Comparison of ENCODE assay signal across 30 mouse cellular contexts in genomic region chr7:51619977-51620376, GRCm38 (mm10). TPM values are rescaled to one million over a fixed set of nuclear protein-coding genes. Genes with fewer than 3 reads are reported as not detected.
DNase-seq lines count a peak whose midpoint lies in the region; ATAC-seq lines count a peak whose summit lies in the region.
"Had no signal": no experiment of that assay in that cellular context is flagged by ENCODE, and none has a peak within 500 bp of the region (broad histone marks: within the 10 kb centered on the region; RNA-seq: fewer than 3 reads in every experiment).

No protein-coding gene starts in this region.

- H3K4me1 ChIP-seq in hindbrain, embryonic 13.5 days (replicated peaks): 0 out of 2 replicates have a peak, but pooled peaks cover 7% of the 10 kb centered on the region
- 0 out of 2 replicates have a peak, but pooled peaks cover under 1% of the 10 kb centered on the region for H3K4me1 ChIP-seq in hindbrain, embryonic 10.5 days (replicated peaks)
- H3K4me1 ChIP-seq in hindbrain, embryonic 16.5 days (ENCODE audit: control insufficient read depth, insufficient read depth, low read depth, low read length): no peaks in the 10 kb centered on the region
- peaks cover 5% of the 10 kb centered on the region; the same call in 1 of the 2 replicates for H3K4me1 ChIP-seq in midbrain, embryonic 14.5 days (ENCODE audit: control insufficient read depth, insufficient read depth, low read length)
- H3K4me1 ChIP-seq in neural tube, embryonic 14.5 days (ENCODE audit: control insufficient read depth, insufficient read depth, low read length): no peaks in the 10 kb centered on the region
- H3K4me1 ChIP-seq: embryonic facial prominence, embryonic 12.5 days; heart, embryonic 13.5 days; liver, embryonic 15.5 days; stomach, embryonic 15.5 days had no signal

- H3K36me3 ChIP-seq in hindbrain, embryonic 13.5 days: no peaks in the 10 kb centered on the region
- H3K36me3 ChIP-seq in hindbrain, embryonic 10.5 days: no peaks in the 10 kb centered on the region
- H3K36me3 ChIP-seq in hindbrain, embryonic 16.5 days (ENCODE audit: control insufficient read depth, insufficient read depth, low read length): no peaks in the 10 kb centered on the region
- no peaks in the 10 kb centered on the region for H3K36me3 ChIP-seq in midbrain, embryonic 14.5 days (ENCODE audit: control insufficient read depth, insufficient read depth, low read length)
- H3K36me3 ChIP-seq in neural tube, embryonic 14.5 days (ENCODE audit: control insufficient read depth, insufficient read depth, low read length): no peaks in the 10 kb centered on the region
- H3K36me3 ChIP-seq: embryonic facial prominence, embryonic 12.5 days; heart, embryonic 13.5 days; liver, embryonic 15.5 days; stomach, embryonic 15.5 days had no signal

- H3K9ac ChIP-seq in hindbrain, embryonic 13.5 days: no peak overlapping the region
- no peak overlapping the region for H3K9ac ChIP-seq in hindbrain, embryonic 16.5 days (ENCODE audit: low read depth, low read length)
- peak overlapping the region; percentile 36; the same call in 1 of the 2 replicates for H3K9ac ChIP-seq in midbrain, embryonic 14.5 days (replicated peaks; ENCODE audit: low read length)
- H3K9ac ChIP-seq in neural tube, embryonic 14.5 days (replicated peaks; ENCODE audit: low read depth, low read length): no peak overlapping the region
- H3K9ac ChIP-seq: embryonic facial prominence, embryonic 12.5 days; forebrain, postnatal 0 days; heart, embryonic 13.5 days; liver, embryonic 15.5 days; lung, embryonic 14.5 days; stomach, embryonic 15.5 days had no signal

- DNase-seq in hindbrain, embryonic 10.5 days (ENCODE audit: low spot score): no peak
- peak; percentile 30 for DNase-seq in midbrain, embryonic 14.5 days
- DNase-seq in right cerebral cortex, adult 2 months (ENCODE audit: low spot score in 2 of 2): no peak
- no peak for DNase-seq in right cerebral cortex, postnatal 4 days
- DNase-seq: adrenal gland, postnatal 14 days; cerebellum, adult 11 months; cerebellum, adult 9-10 months; embryo, embryonic 11 days; forebrain, postnatal 0 days; heart, postnatal 10 days; kidney, adult 8-10 months; kidney, postnatal 10 days; liver; lung, embryonic 14.5 days; lung, postnatal 14 days; right cerebral cortex, adult 18-20 months; thymus, postnatal 14 days had no signal

- peaks cover 48% of the 10 kb centered on the region for H3K27me3 ChIP-seq in hindbrain, embryonic 13.5 days
- H3K27me3 ChIP-seq in hindbrain, embryonic 10.5 days (ENCODE audit: insufficient read depth, poor library complexity, severe bottlenecking): peaks cover 56% of the 10 kb centered on the region
- no peaks in the 10 kb centered on the region; the same call in 1 of the 2 replicates for H3K27me3 ChIP-seq in hindbrain, embryonic 16.5 days (replicated peaks; ENCODE audit: control insufficient read depth, insufficient read depth, low read length)
- peaks cover 11% of the 10 kb centered on the region; the same call in 1 of the 2 replicates for H3K27me3 ChIP-seq in midbrain, embryonic 14.5 days (ENCODE audit: control insufficient read depth, insufficient read depth, low read length)
- H3K27me3 ChIP-seq in neural tube, embryonic 14.5 days (ENCODE audit: control insufficient read depth, insufficient read depth, low read length): peaks cover 6% of the 10 kb centered on the region; the same call in 1 of the 2 replicates

- 38% methylated on average over 1 of the region's 1 CpGs for WGBS in hindbrain, embryonic 13.5 days
- 54% methylated on average over 1 of the region's 1 CpGs for WGBS in hindbrain, embryonic 10.5 days
- 58% methylated on average over 1 of the region's 1 CpGs for WGBS in hindbrain, embryonic 16.5 days
- WGBS in midbrain, embryonic 14.5 days: 36% methylated on average over 1 of the region's 1 CpGs
- WGBS in neural tube, embryonic 14.5 days: 44% methylated on average over 1 of the region's 1 CpGs

- no peak overlapping the region for H3K4me3 ChIP-seq in hindbrain, embryonic 13.5 days
- H3K4me3 ChIP-seq in hindbrain, embryonic 10.5 days: no peak overlapping the region
- H3K4me3 ChIP-seq in hindbrain, embryonic 16.5 days (ENCODE audit: low read length): no peak overlapping the region
- H3K4me3 ChIP-seq in midbrain, embryonic 14.5 days (replicated peaks; ENCODE audit: low read depth, low read length): peak overlapping the region; percentile 18
- H3K4me3 ChIP-seq in neural tube, embryonic 14.5 days (ENCODE audit: low read depth, low read length): no peak overlapping the region
- H3K4me3 ChIP-seq: embryonic facial prominence, embryonic 12.5 days; heart, embryonic 13.5 days; liver, embryonic 15.5 days; myocyte; stomach, embryonic 15.5 days had no signal

- no peaks in the 10 kb centered on the region for H3K9me3 ChIP-seq in hindbrain, embryonic 13.5 days
- no peaks in the 10 kb centered on the region for H3K9me3 ChIP-seq in hindbrain, embryonic 10.5 days
- H3K9me3 ChIP-seq in hindbrain, embryonic 16.5 days (ENCODE audit: control insufficient read depth, low read length): no peaks in the 10 kb centered on the region
- no peaks in the 10 kb centered on the region for H3K9me3 ChIP-seq in midbrain, embryonic 14.5 days (ENCODE audit: control insufficient read depth, low read length)
- no peaks in the 10 kb centered on the region for H3K9me3 ChIP-seq in neural tube, embryonic 14.5 days (ENCODE audit: control insufficient read depth, low read length)
- H3K9me3 ChIP-seq: embryonic facial prominence, embryonic 12.5 days; heart, embryonic 13.5 days; liver, embryonic 15.5 days; stomach, embryonic 15.5 days had no signal

- no peak for ATAC-seq in hindbrain, embryonic 13.5 days (ENCODE audit: low FRiP score)
- ATAC-seq in hindbrain, embryonic 16.5 days: no peak
- ATAC-seq in midbrain, embryonic 14.5 days (ENCODE audit: low FRiP score, low TSS enrichment): no peak
- ATAC-seq in neural tube, embryonic 14.5 days (ENCODE audit: low read depth): no peak
- ATAC-seq: CD4-positive, CD25-positive, alpha-beta regulatory T cell, adult 4 months; forebrain, postnatal 0 days; intestine, embryonic 16.5 days had no signal

- H3K4me2 ChIP-seq in hindbrain, embryonic 13.5 days: peak overlapping the region; percentile 34
- H3K4me2 ChIP-seq in hindbrain, embryonic 16.5 days (ENCODE audit: low read length): peak overlapping the region; percentile 21; the same call in 1 of the 2 replicates
- peak overlapping the region; percentile 51 for H3K4me2 ChIP-seq in midbrain, embryonic 14.5 days (ENCODE audit: low read length)
- peak overlapping the region; percentile 32 for H3K4me2 ChIP-seq in neural tube, embryonic 14.5 days (ENCODE audit: low read depth, low read length)
- H3K4me2 ChIP-seq: embryonic facial prominence, embryonic 12.5 days; heart, embryonic 13.5 days; liver, embryonic 15.5 days; lung, embryonic 14.5 days; stomach, embryonic 15.5 days had no signal

- peak overlapping the region; percentile 52; the same call in 1 of the 2 replicates for H3K27ac ChIP-seq in hindbrain, embryonic 13.5 days
- no peak overlapping the region for H3K27ac ChIP-seq in hindbrain, embryonic 10.5 days
- H3K27ac ChIP-seq in hindbrain, embryonic 16.5 days (ENCODE audit: low read depth, low read length): no peak overlapping the region; the same call in 1 of the 2 replicates
- peak overlapping the region; percentile 64; the same call in 1 of the 2 replicates for H3K27ac ChIP-seq in midbrain, embryonic 14.5 days (replicated peaks; ENCODE audit: low read depth, low read length)
- 0 out of 2 replicates have a peak overlapping the region, but pooled peaks have one; percentile 29 for H3K27ac ChIP-seq in neural tube, embryonic 14.5 days (ENCODE audit: low read depth, low read length)
- H3K27ac ChIP-seq: embryonic facial prominence, embryonic 12.5 days; heart, embryonic 13.5 days; liver, embryonic 15.5 days; stomach, embryonic 15.5 days had no signal

RNA-seq across cellular contexts. Expression of gene Slc17a6, which starts 1.8 kb away (rescaled TPM):
- 78.6 and 80.9 TPM in 2 replicates for polyA plus RNA-seq in hindbrain, embryonic 13.5 days (2015; fragmentation: Nextera tagmentation; extraction: Ambion mirVana)
- 6.4 and 16.1 TPM in 2 replicates for polyA plus RNA-seq in hindbrain, embryonic 10.5 days (2016; fragmentation: Nextera tagmentation; extraction: Ambion mirVana)
- polyA plus RNA-seq in hindbrain, embryonic 16.5 days (2015; fragmentation: Nextera tagmentation; extraction: Ambion mirVana): 112 and 126 TPM in 2 replicates
- 102 and 111 TPM in 2 replicates for polyA plus RNA-seq in midbrain, embryonic 14.5 days (2014; fragmentation: Nextera tagmentation; extraction: Ambion mirVana)
- 120 and 139 TPM in 2 replicates for polyA plus RNA-seq in neural tube, embryonic 14.5 days (2014; fragmentation: Nextera tagmentation; extraction: Ambion mirVana)
- polyA plus RNA-seq: CD4-positive, CD25-positive, alpha-beta regulatory T cell, adult 4 months; large intestine, adult 2 months; limb, embryonic 11.5 days; lung, embryonic 14.5 days; urinary bladder, adult 2 months had no signal

Comparison
In these comparisons a context has a peak if more than half of its experiments do, and no peak if none do; other contexts are left out.
1. H3K27ac ChIP-seq: peak in hindbrain, embryonic 13.5 days (single experiment), midbrain, embryonic 14.5 days (single experiment) and neural tube, embryonic 14.5 days (single experiment); none in hindbrain, embryonic 10.5 days (single experiment) and hindbrain, embryonic 16.5 days (single experiment).
2. Peak in every context shown above with its lines, with median percentiles within 50 percentile points of each other: H3K4me2 ChIP-seq.